Comparison of ENCODE assay signal across 8 mouse cellular contexts in genomic region chr11:69071262-69071661, GRCm38 (mm10). TPM values are rescaled to one million over a fixed set of nuclear protein-coding genes. Genes with fewer than 3 reads are reported as not detected.
DNase-seq lines count a peak whose midpoint lies in the region; ATAC-seq lines count a peak whose summit lies in the region.

No protein-coding gene starts in this region.

- no peaks in the 10 kb centered on the region for H3K9me3 ChIP-seq in forebrain, embryonic 10.5 days
- no peaks in the 10 kb centered on the region for H3K9me3 ChIP-seq in liver, embryonic 11.5 days (ENCODE audit: control insufficient read depth, low read length)

- no peaks in the 10 kb centered on the region for H3K36me3 ChIP-seq in forebrain, embryonic 10.5 days (replicated peaks)
- H3K36me3 ChIP-seq in liver, embryonic 11.5 days (ENCODE audit: control insufficient read depth, insufficient read depth, low read length) = no peaks in the 10 kb centered on the region

- H3K27ac ChIP-seq in forebrain, embryonic 10.5 days = peak overlapping the region; percentile 95
- peak overlapping the region; percentile 68 for H3K27ac ChIP-seq in liver, embryonic 11.5 days (ENCODE audit: low read depth, low read length)

- DNase-seq in gastrocnemius, postnatal 14 days = peak; percentile 17
- no peak for DNase-seq in gastrocnemius, adult 8-10 months (ENCODE audit: low spot score in 2 of 2)
- DNase-seq in 3T3-L1 (ENCODE audit: low read depth, low spot score) = peak; percentile 73
- DNase-seq in forebrain, embryonic 10.5 days (ENCODE audit: extremely low spot score, low spot score) = no peak
- no peak for DNase-seq in liver, embryonic 11.5 days (ENCODE audit: low spot score)
- DNase-seq in urinary bladder, postnatal 10 days (ENCODE audit: low spot score) = no peak
- no peak for DNase-seq in thymus, postnatal 36 days
- no peak for DNase-seq in left cerebral cortex, postnatal 25 days (ENCODE audit: low spot score in 2 of 2)

- no peak for ATAC-seq in liver, embryonic 11.5 days (replicated peaks; ENCODE audit: low FRiP score)

- peak overlapping the region; percentile 75 for H3K4me3 ChIP-seq in forebrain, embryonic 10.5 days
- peak overlapping the region; percentile 70 for H3K4me3 ChIP-seq in liver, embryonic 11.5 days (ENCODE audit: low read depth, low read length)

- H3K9ac ChIP-seq in liver, embryonic 11.5 days (ENCODE audit: low read depth, low read length) = peak overlapping the region; percentile 69

- WGBS in forebrain, embryonic 10.5 days = 25% methylated on average over 9 of the region's 9 CpGs
- WGBS in liver, embryonic 11.5 days = 29% methylated on average over 9 of the region's 9 CpGs

- no peaks in the 10 kb centered on the region for H3K27me3 ChIP-seq in forebrain, embryonic 10.5 days (ENCODE audit: poor library complexity, severe bottlenecking)
- no peaks in the 10 kb centered on the region for H3K27me3 ChIP-seq in liver, embryonic 11.5 days (replicated peaks; ENCODE audit: control insufficient read depth, insufficient read depth, low read length)

- H3K4me2 ChIP-seq in liver, embryonic 11.5 days = peak overlapping the region; percentile 90

- intact Hi-C loops in gastrocnemius, postnatal 14 days (cut with DNase I; ENCODE audit: low total_unique reads) = no loop called here
- intact Hi-C loops in left cerebral cortex, postnatal 25 days (cut with DNase I) = no loop called here

- peaks cover 58% of the 10 kb centered on the region for H3K4me1 ChIP-seq in forebrain, embryonic 10.5 days
- peaks cover 37% of the 10 kb centered on the region for H3K4me1 ChIP-seq in liver, embryonic 11.5 days (replicated peaks; ENCODE audit: control insufficient read depth, insufficient read depth, low read length)

RNA-seq across cellular contexts. Expression of gene Tmem107, which starts 0.7 kb away (rescaled TPM):
- 1 to 10 TPM; 2.9 to 4.7 TPM for total RNA-seq in gastrocnemius, postnatal 14 days (2021)
- total RNA-seq in gastrocnemius, adult 8-10 months (2022) = 1 to 10 TPM; 2.9 to 7.0 (median 5.2) TPM
- 60.8 and 61.0 TPM in 2 replicates for polyA plus RNA-seq in forebrain, embryonic 10.5 days (2016; fragmentation: Nextera tagmentation; extraction: Ambion mirVana)
- 39.1 and 43.5 TPM in 2 replicates for polyA plus RNA-seq in liver, embryonic 11.5 days (2014; fragmentation: Nextera tagmentation; extraction: Ambion mirVana)
- 10 to 100 TPM; 16.9 to 18.2 TPM for total RNA-seq in left cerebral cortex, postnatal 25 days (2021)

RNA-seq across cellular contexts. Expression of gene Borcs6, which starts 11.7 kb away (rescaled TPM):
- total RNA-seq in gastrocnemius, postnatal 14 days (2021) = 10 to 100 TPM; 13.5 to 14.3 TPM
- total RNA-seq in gastrocnemius, adult 8-10 months (2022) = 10 to 100 TPM; 22.4 to 26.2 (median 23.7) TPM
- 3.8 and 4.1 TPM in 2 replicates for polyA plus RNA-seq in forebrain, embryonic 10.5 days (2016; fragmentation: Nextera tagmentation; extraction: Ambion mirVana)
- polyA plus RNA-seq in liver, embryonic 11.5 days (2014; fragmentation: Nextera tagmentation; extraction: Ambion mirVana) = 5.9 and 6.6 TPM in 2 replicates
- total RNA-seq in left cerebral cortex, postnatal 25 days (2021) = 10 to 100 TPM; 29.1 to 29.5 TPM

RNA-seq across cellular contexts. Expression of gene Vamp2, which starts 17.0 kb away (rescaled TPM):
- total RNA-seq in gastrocnemius, postnatal 14 days (2021) = 10 to 100 TPM; 37.9 to 39.7 TPM
- total RNA-seq in gastrocnemius, adult 8-10 months (2022) = 10 to 100 TPM; 31.4 to 39.6 (median 35.6) TPM
- polyA plus RNA-seq in forebrain, embryonic 10.5 days (2016; fragmentation: Nextera tagmentation; extraction: Ambion mirVana) = 51.3 and 57.6 TPM in 2 replicates
- polyA plus RNA-seq in liver, embryonic 11.5 days (2014; fragmentation: Nextera tagmentation; extraction: Ambion mirVana) = 47.2 and 56.0 TPM in 2 replicates
- total RNA-seq in left cerebral cortex, postnatal 25 days (2021) = 1,000 to 10,000 TPM; 1,099 to 1,151 TPM

RNA-seq across cellular contexts. Expression of gene Per1, which starts 23.8 kb away (rescaled TPM):
- total RNA-seq in gastrocnemius, postnatal 14 days (2021) = 10 to 100 TPM; 22.1 to 77.5 TPM
- total RNA-seq in gastrocnemius, adult 8-10 months (2022) = 10 to 100 TPM; 58.8 to 81.4 (median 70.4) TPM
- polyA plus RNA-seq in forebrain, embryonic 10.5 days (2016; fragmentation: Nextera tagmentation; extraction: Ambion mirVana) = 7.3 and 9.0 TPM in 2 replicates
- polyA plus RNA-seq in liver, embryonic 11.5 days (2014; fragmentation: Nextera tagmentation; extraction: Ambion mirVana) = 6.2 and 6.6 TPM in 2 replicates
- 100 to 1,000 TPM in 1 of 2 experiments, 10 to 100 TPM in 1; 98.9 to 108 TPM for total RNA-seq in left cerebral cortex, postnatal 25 days (2021)

RNA-seq across cellular contexts. Expression of gene Aurkb, which starts 25.8 kb away (rescaled TPM):
- total RNA-seq in gastrocnemius, postnatal 14 days (2021) = 1 to 10 TPM; 4.2 to 4.4 TPM
- total RNA-seq in gastrocnemius, adult 8-10 months (2022) = under 1 TPM in 1 of 4 experiments, not detected in 3; 0.35 TPM
- 227 and 236 TPM in 2 replicates for polyA plus RNA-seq in forebrain, embryonic 10.5 days (2016; fragmentation: Nextera tagmentation; extraction: Ambion mirVana)
- 168 and 170 TPM in 2 replicates for polyA plus RNA-seq in liver, embryonic 11.5 days (2014; fragmentation: Nextera tagmentation; extraction: Ambion mirVana)
- under 1 TPM; 0.73 to 0.99 TPM for total RNA-seq in left cerebral cortex, postnatal 25 days (2021)

Comparison
In these comparisons a context has a peak if more than half of its experiments do, and no peak if none do; other contexts are left out.
1. DNase-seq: peak in gastrocnemius, postnatal 14 days (single experiment) and 3T3-L1 (single experiment); none in gastrocnemius, adult 8-10 months (0 of 2), forebrain, embryonic 10.5 days (single experiment), liver, embryonic 11.5 days (single experiment), urinary bladder, postnatal 10 days (single experiment), thymus, postnatal 36 days (0 of 2) and left cerebral cortex, postnatal 25 days (0 of 2).
2. RNA of gene Vamp2, which starts 17.0 kb away (total RNA-seq): 1,099 to 1,151 TPM in left cerebral cortex, postnatal 25 days; 37.9 to 39.7 TPM in gastrocnemius, postnatal 14 days and 31.4 to 39.6 TPM in gastrocnemius, adult 8-10 months; every median in the first group is over 10 times any median in the second.